18 mouse cellular contexts compared by ENCODE assay signal in the genomic region with DNA sequence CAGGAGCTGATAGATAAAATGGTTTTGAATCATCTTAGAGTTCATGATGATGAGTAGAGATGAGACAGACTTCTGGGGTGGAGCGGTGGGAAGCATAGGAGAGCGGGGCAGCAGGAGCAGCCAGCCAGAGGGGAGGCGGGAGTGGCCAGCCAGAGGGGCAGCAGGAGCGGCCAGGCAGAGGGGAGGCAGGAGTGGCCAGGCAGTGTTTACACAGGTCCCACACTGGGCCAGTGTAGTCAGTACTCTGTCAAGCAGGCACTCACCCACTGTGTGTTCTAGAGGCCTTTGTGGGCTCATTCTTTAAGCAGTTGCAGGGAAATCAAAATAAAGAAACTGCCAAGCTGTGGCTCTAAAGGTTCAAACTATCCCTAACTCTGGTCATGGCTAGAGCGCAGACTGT. TPM values are rescaled to one million over a fixed set of nuclear protein-coding genes. Genes with fewer than 3 reads are reported as not detected.
A peak's percentile ranks its signal among the peaks of the same experiment; 100 is the strongest.
DNase-seq lines count a peak whose midpoint lies in the region; ATAC-seq and TF ChIP-seq lines count a peak whose summit lies in the region.
"Had no signal": no experiment of that assay in that cellular context is flagged by ENCODE, and none has a peak within 500 bp of the region (broad histone marks: within the 10 kb centered on the region; RNA-seq: fewer than 3 reads in every experiment).

No protein-coding gene starts in this region.

- no peak overlapping the region for H3K4me3 ChIP-seq in stomach, embryonic 15.5 days (replicated peaks)
- no peak overlapping the region for H3K4me3 ChIP-seq in stomach, postnatal 0 days (ENCODE audit: low read depth, low read length)
- H3K4me3 ChIP-seq in intestine, embryonic 16.5 days (ENCODE audit: low read length), result no peak overlapping the region
- H3K4me3 ChIP-seq in liver, postnatal 0 days (ENCODE audit: low read depth, low read length), result no peak overlapping the region
- H3K4me3 ChIP-seq: embryonic facial prominence, embryonic 15.5 days; erythroblast, embryonic 14.5 days; forebrain, embryonic 10.5 days; heart, embryonic 10.5 days; hindbrain, embryonic 12.5 days had no signal

- H3K4me2 ChIP-seq in stomach, embryonic 15.5 days, result no peak overlapping the region
- H3K4me2 ChIP-seq in stomach, postnatal 0 days (replicated peaks; ENCODE audit: low read depth), result no peak overlapping the region
- H3K4me2 ChIP-seq in intestine, embryonic 16.5 days (ENCODE audit: low read depth, low read length), result no peak overlapping the region
- H3K4me2 ChIP-seq in liver, postnatal 0 days (ENCODE audit: low read depth, low read length), result no peak overlapping the region
- H3K4me2 ChIP-seq: embryonic facial prominence, embryonic 15.5 days; hindbrain, embryonic 12.5 days had no signal

- TF ChIP-seq EP300 in stomach, postnatal 0 days (optimal IDR thresholded peaks at IDR 0.05), result no peak
- TF ChIP-seq EP300 in liver, postnatal 0 days (IDR thresholded peaks at IDR 0.05; ENCODE audit: low read depth), result no peak

- WGBS in stomach, embryonic 15.5 days, result 87% methylated on average over 5 of the region's 5 CpGs
- 72% methylated on average over 5 of the region's 5 CpGs for WGBS in stomach, postnatal 0 days
- WGBS in intestine, embryonic 16.5 days, result 73% methylated on average over 5 of the region's 5 CpGs
- 62% methylated on average over 5 of the region's 5 CpGs for WGBS in liver, postnatal 0 days (ENCODE audit: insufficient replicate concordance)

- ATAC-seq in stomach, embryonic 15.5 days (ENCODE audit: insufficient read depth, low FRiP score, low read depth), result 0 out of 2 replicates have a peak, but pooled peaks have one; percentile 39
- ATAC-seq in stomach, postnatal 0 days (ENCODE audit: low FRiP score, low TSS enrichment), result no peak
- peak; percentile 40 for ATAC-seq in intestine, embryonic 16.5 days
- ATAC-seq in liver, postnatal 0 days, result no peak
- ATAC-seq: forebrain, embryonic 14.5 days had no signal

- H3K9me3 ChIP-seq in stomach, embryonic 15.5 days, result no peaks in the 10 kb centered on the region
- H3K9me3 ChIP-seq in stomach, postnatal 0 days (ENCODE audit: control insufficient read depth, low read length), result no peaks in the 10 kb centered on the region
- H3K9me3 ChIP-seq in intestine, embryonic 16.5 days (ENCODE audit: control insufficient read depth, low read length), result no peaks in the 10 kb centered on the region
- no peaks in the 10 kb centered on the region for H3K9me3 ChIP-seq in liver, postnatal 0 days (ENCODE audit: low read length)
- H3K9me3 ChIP-seq: embryonic facial prominence, embryonic 15.5 days; forebrain, embryonic 10.5 days; heart, embryonic 10.5 days; hindbrain, embryonic 12.5 days had no signal

- DNase-seq in stomach, postnatal 0 days (ENCODE audit: low spot score), result no peak
- no peak for DNase-seq in liver, postnatal 0 days
- no peak for DNase-seq in spleen, postnatal 10 days (ENCODE audit: low spot score in 2 of 2)
- no peak for DNase-seq in right cerebral cortex, postnatal 4 days
- DNase-seq: cerebellum, adult 11 months; cerebellum, adult 8-10 months; cerebellum, postnatal 14 days; embryo, embryonic 11 days; heart, postnatal 10 days; heart, postnatal 4 days had no signal

- H3K27ac ChIP-seq in stomach, embryonic 15.5 days, result no peak overlapping the region
- H3K27ac ChIP-seq in stomach, postnatal 0 days (replicated peaks), result no peak overlapping the region
- peak overlapping the region; percentile 33 for H3K27ac ChIP-seq in intestine, embryonic 16.5 days (ENCODE audit: low read length)
- peak overlapping the region; percentile 34; the same call in 1 of the 2 replicates for H3K27ac ChIP-seq in liver, postnatal 0 days (ENCODE audit: low read depth)
- H3K27ac ChIP-seq: embryonic facial prominence, embryonic 15.5 days; forebrain, embryonic 10.5 days; heart, embryonic 10.5 days; hindbrain, embryonic 12.5 days had no signal

- no peak for TF ChIP-seq CTCF in stomach, postnatal 0 days (IDR thresholded peaks at IDR 0.05; ENCODE audit: low read depth)
- no peak for TF ChIP-seq CTCF in liver, postnatal 0 days (IDR thresholded peaks at IDR 0.05; ENCODE audit: low read depth)

- no peak overlapping the region for H3K9ac ChIP-seq in stomach, embryonic 15.5 days
- H3K9ac ChIP-seq in stomach, postnatal 0 days (ENCODE audit: low read length), result no peak overlapping the region
- H3K9ac ChIP-seq in intestine, embryonic 16.5 days (ENCODE audit: low read depth, low read length), result no peak overlapping the region
- no peak overlapping the region for H3K9ac ChIP-seq in liver, postnatal 0 days (replicated peaks)
- H3K9ac ChIP-seq: embryonic facial prominence, embryonic 15.5 days; hindbrain, embryonic 12.5 days had no signal

- H3K27me3 ChIP-seq in stomach, embryonic 15.5 days (replicated peaks), result no peaks in the 10 kb centered on the region
- no peaks in the 10 kb centered on the region for H3K27me3 ChIP-seq in stomach, postnatal 0 days (ENCODE audit: control insufficient read depth, insufficient read depth, low read length)
- H3K27me3 ChIP-seq in intestine, embryonic 16.5 days (replicated peaks; ENCODE audit: control insufficient read depth, insufficient read depth, low read length), result no peaks in the 10 kb centered on the region
- H3K27me3 ChIP-seq in liver, postnatal 0 days (ENCODE audit: insufficient read depth, low read length), result no peaks in the 10 kb centered on the region
- H3K27me3 ChIP-seq: embryonic facial prominence, embryonic 15.5 days; hindbrain, embryonic 12.5 days had no signal

- H3K4me1 ChIP-seq in stomach, embryonic 15.5 days, result no peaks in the 10 kb centered on the region
- no peaks in the 10 kb centered on the region for H3K4me1 ChIP-seq in stomach, postnatal 0 days (replicated peaks; ENCODE audit: control insufficient read depth, insufficient read depth)
- H3K4me1 ChIP-seq in intestine, embryonic 16.5 days (ENCODE audit: control insufficient read depth, insufficient read depth, low read length), result no peaks in the 10 kb centered on the region
- H3K4me1 ChIP-seq in liver, postnatal 0 days (ENCODE audit: insufficient read depth), result peaks cover 9% of the 10 kb centered on the region
- H3K4me1 ChIP-seq: embryonic facial prominence, embryonic 15.5 days; forebrain, embryonic 10.5 days; hindbrain, embryonic 12.5 days had no signal

- peaks cover 56% of the 10 kb centered on the region for H3K36me3 ChIP-seq in stomach, embryonic 15.5 days
- H3K36me3 ChIP-seq in stomach, postnatal 0 days (ENCODE audit: control insufficient read depth, insufficient read depth, low read length), result peaks cover 34% of the 10 kb centered on the region
- peaks cover 22% of the 10 kb centered on the region for H3K36me3 ChIP-seq in intestine, embryonic 16.5 days (ENCODE audit: control insufficient read depth, insufficient read depth, low read length)
- peaks cover 84% of the 10 kb centered on the region for H3K36me3 ChIP-seq in liver, postnatal 0 days (replicated peaks; ENCODE audit: insufficient read depth, low read length)

RNA-seq across cellular contexts. Expression of gene Hp1bp3, which starts 32.0 kb away (rescaled TPM):
- polyA plus RNA-seq in stomach, embryonic 15.5 days (2015; fragmentation: Nextera tagmentation; extraction: Ambion mirVana), result 129 and 131 TPM in 2 replicates
- polyA plus RNA-seq in stomach, postnatal 0 days (2015; fragmentation: Nextera tagmentation; extraction: Ambion mirVana), result 74.7 and 75.4 TPM in 2 replicates
- polyA plus RNA-seq in intestine, embryonic 16.5 days (2015; fragmentation: Nextera tagmentation; extraction: Ambion mirVana), result 108 and 113 TPM in 2 replicates
- polyA plus RNA-seq in liver, postnatal 0 days (2015; fragmentation: Nextera tagmentation; extraction: Ambion mirVana), result 35.1 and 43.6 TPM in 2 replicates

Comparison
In these comparisons a context has a peak if more than half of its experiments do, and no peak if none do; other contexts are left out.
1. ATAC-seq: peak in stomach, embryonic 15.5 days (single experiment) and intestine, embryonic 16.5 days (single experiment); none in stomach, postnatal 0 days (single experiment) and liver, postnatal 0 days (single experiment).
2. H3K27ac ChIP-seq: peak in intestine, embryonic 16.5 days (single experiment) and liver, postnatal 0 days (single experiment); none in stomach, embryonic 15.5 days (single experiment) and stomach, postnatal 0 days (single experiment).